Mouse (Mus musculus) G1E (cell line): ENCODE data around the gene Lyg2. TPM values are rescaled to one million over a fixed set of nuclear protein-coding genes. Genes with fewer than 3 reads are reported as not detected.

ENCODE experiments used
- ATAC-seq: 2 replicates; pipeline ENCODE4 v1.8.0; 2016; ENCODE audit warnings: mild to moderate bottlenecking; ENCODE audit not compliant: insufficient number of reproducible peaks, poor library complexity, low FRiP score, severe bottlenecking; ENCODE audit errors: extremely low read depth
- DNase-seq: peaks from one replicate; pipeline ENCODE4 v3.0.0; 2012; ENCODE audit warnings: low spot score
- H3K27me3 ChIP-seq: 2 replicates; pipeline ENCODE4 v1.6.1; 2012; ENCODE audit warnings: mild to moderate bottlenecking, low read length, inconsistent platforms; ENCODE audit not compliant: insufficient read depth
- H3K36me3 ChIP-seq: replicated peaks from 2 replicates; pipeline ENCODE3; 2012; ENCODE audit warnings: mild to moderate bottlenecking, inconsistent platforms
- H3K4me1 ChIP-seq: 2 replicates; pipeline ENCODE4 v1.6.1; 2012; ENCODE audit warnings: low read depth, low read length, inconsistent platforms, mixed read lengths; ENCODE audit not compliant: insufficient read depth
- H3K4me3 ChIP-seq: 2 replicates; pipeline ENCODE4 v1.5.1; 2012; ENCODE audit warnings: low read depth, mild to moderate bottlenecking, inconsistent platforms, low read length, moderate library complexity, mixed read lengths
- H3K9me3 ChIP-seq: replicated peaks from 2 replicates; pipeline ENCODE4 v1.6.1; 2012; ENCODE audit warnings: inconsistent platforms
- CTCF ChIP-seq: IDR thresholded peaks from 2 replicates; pipeline ENCODE4 v1.5.1; 2012; ENCODE audit warnings: low read depth, low read length, inconsistent platforms, mixed read lengths
- GATA1 ChIP-seq: IDR thresholded peaks from 2 replicates; pipeline ENCODE4 v1.6.1; 2012; ENCODE audit warnings: borderline replicate concordance, low read length, inconsistent platforms, mixed read lengths
- GATA2 ChIP-seq: IDR thresholded peaks from 2 replicates; pipeline ENCODE4 v1.6.1; 2012; ENCODE audit warnings: low read depth, low read length, inconsistent platforms, borderline replicate concordance
- POLR2AphosphoS5 ChIP-seq: IDR thresholded peaks from 2 replicates; pipeline ENCODE4 v1.6.1; 2012; ENCODE audit warnings: low read depth, low read length, inconsistent platforms; ENCODE audit not compliant: insufficient replicate concordance
- TAL1 ChIP-seq: conservative IDR thresholded peaks from 2 replicates; pipeline ENCODE4 v1.6.1; 2012; ENCODE audit warnings: low read depth, low read length, inconsistent platforms, mixed read lengths
- polyA plus RNA-seq: library from polyadenylated mRNA; stranded (reverse); fragments of >175 nt; gene quantifications from 2 replicates; pipeline ENCODE4 v1.2.3, GENCODE M21; 2012
- total RNA-seq, 2 experiments: library from RNA; stranded (forward) in 1 of 2; stranded (reverse) in 1 of 2; fragments of 200-1000 nt in 1 of 2; fragments of >200 nt in 1 of 2; fragmentation: Nextera tagmentation in 1 of 2; gene quantifications; 2 replicates each; pipeline ENCODE4 v1.2.3; 2014 to 2017

Gene Lyg2
- total and polyA plus RNA-seq, 3 experiments, result 0.05 TPM; not detected in 2

DNA sequence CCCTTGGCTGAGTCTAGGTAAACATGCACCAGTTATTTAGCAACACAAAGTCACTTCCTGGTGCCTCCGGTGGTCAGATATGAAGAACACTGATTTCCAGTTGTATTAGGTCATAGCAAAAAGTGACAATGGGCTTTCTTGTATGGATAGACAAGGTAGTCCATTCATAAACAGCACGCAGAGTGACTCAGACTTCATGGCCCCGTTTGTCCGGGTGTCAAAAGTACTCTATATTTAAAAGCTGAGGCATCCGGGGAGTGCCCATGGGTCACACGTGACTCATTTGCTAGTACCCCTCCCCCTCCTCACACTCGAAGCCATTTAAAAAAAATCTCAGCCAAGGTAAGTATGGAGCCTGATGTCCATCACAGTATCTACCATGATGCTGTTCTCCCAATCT is 38.5 kb upstream of the Lyg2 start:
- DNase-seq (no peak), ATAC-seq (no peak)
- H3K36me3 ChIP-seq, result no peaks in the 10 kb centered on the region
- no peaks in the 10 kb centered on the region for H3K4me1 ChIP-seq
- peaks cover 31% of the 10 kb centered on the region for H3K27me3 ChIP-seq
- H3K9me3 ChIP-seq, result no peaks in the 10 kb centered on the region
- no peak overlapping the region for H3K4me3 ChIP-seq
- TF ChIP-seq POLR2AphosphoS5 (no peak), CTCF (no peak), GATA2 (no peak)

GRCm38 (mm10) chr1:37948906-37949305 is 32.6 kb upstream of the Lyg2 start:
- Histone ChIP-seq H3K36me3 (no peaks in the 10 kb centered on the region), H3K4me3 (no peak overlapping the region), H3K9me3 (no peaks in the 10 kb centered on the region), H3K27me3 (peaks cover 15% of the 10 kb centered on the region), H3K4me1 (no peaks in the 10 kb centered on the region)
- no peak for ATAC-seq
- no peak for TF ChIP-seq GATA2
- TF ChIP-seq GATA1, result no peak
- TF ChIP-seq POLR2AphosphoS5, result no peak
- TF ChIP-seq CTCF, result no peak
- TF ChIP-seq TAL1, result no peak
- DNase-seq, result no peak

DNA sequence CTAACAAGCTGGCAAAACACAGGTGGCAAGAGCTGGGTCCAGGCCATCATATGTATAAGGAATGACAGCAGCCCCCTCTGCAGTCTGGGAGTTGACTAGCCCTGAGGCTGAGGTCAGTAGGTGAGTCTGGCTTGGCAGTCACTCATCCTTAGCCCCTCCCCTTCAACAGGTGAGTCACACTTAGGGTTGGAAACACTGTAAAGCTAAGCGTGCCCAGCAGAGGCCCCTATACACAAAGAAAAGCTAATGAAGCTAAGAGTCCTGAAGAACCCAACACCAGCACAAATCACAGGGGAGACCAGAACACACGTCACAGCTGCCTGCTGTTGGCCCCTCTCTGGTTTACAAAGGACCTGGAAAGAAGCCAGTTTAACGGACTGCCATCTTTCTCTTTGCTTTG is 15.5 kb upstream of the Lyg2 start:
- ATAC-seq, result no peak
- H3K27me3 ChIP-seq, result peaks cover 14% of the 10 kb centered on the region
- no peak for TF ChIP-seq GATA1
- no peak for DNase-seq
- no peak overlapping the region for H3K4me3 ChIP-seq
- 0 out of 2 replicates have a peak, but pooled peaks cover 3% of the 10 kb centered on the region for H3K9me3 ChIP-seq
- no peaks in the 10 kb centered on the region for H3K36me3 ChIP-seq
- H3K4me1 ChIP-seq, result no peaks in the 10 kb centered on the region

GRCm38 (mm10) chr1:37925971-37926370 is 9.7 kb upstream of the Lyg2 start:
- TF ChIP-seq POLR2AphosphoS5, result no peak
- no peak for ATAC-seq
- Histone ChIP-seq H3K4me3 (no peak overlapping the region), H3K36me3 (no peaks in the 10 kb centered on the region), H3K9me3 (no peaks in the 10 kb centered on the region), H3K4me1 (no peaks in the 10 kb centered on the region; the same call in 1 of the 2 replicates), H3K27me3 (peaks cover 24% of the 10 kb centered on the region)
- no peak for DNase-seq

DNA sequence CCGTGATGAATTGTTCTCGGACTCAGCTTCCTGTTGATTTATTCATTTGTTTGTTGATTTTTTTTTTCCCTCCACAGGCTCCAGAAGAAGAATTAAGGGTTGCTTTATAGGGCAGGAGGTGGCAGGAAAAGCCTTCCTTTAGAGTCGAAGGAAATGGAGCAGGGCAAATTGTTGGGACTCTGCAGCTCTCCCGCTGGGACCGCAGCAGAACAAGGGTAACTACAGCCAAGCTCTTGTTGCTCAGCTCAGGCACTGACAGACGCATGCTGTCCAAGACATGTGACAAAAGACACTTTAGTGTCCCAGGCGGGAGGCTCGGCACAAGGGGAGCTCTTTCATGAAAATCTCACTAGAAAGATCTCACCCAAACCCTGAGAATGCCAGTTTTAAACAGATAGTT is 6.2 kb upstream of the Lyg2 start:
- Histone ChIP-seq H3K36me3 (no peaks in the 10 kb centered on the region), H3K9me3 (no peaks in the 10 kb centered on the region), H3K4me1 (no peaks in the 10 kb centered on the region; the same call in 1 of the 2 replicates), H3K4me3 (no peak overlapping the region), H3K27me3 (peaks cover 32% of the 10 kb centered on the region)
- ATAC-seq (no peak), DNase-seq (no peak)
- TF ChIP-seq TAL1 (no peak), GATA2 (no peak), GATA1 (no peak), POLR2AphosphoS5 (no peak), CTCF (no peak)

DNA sequence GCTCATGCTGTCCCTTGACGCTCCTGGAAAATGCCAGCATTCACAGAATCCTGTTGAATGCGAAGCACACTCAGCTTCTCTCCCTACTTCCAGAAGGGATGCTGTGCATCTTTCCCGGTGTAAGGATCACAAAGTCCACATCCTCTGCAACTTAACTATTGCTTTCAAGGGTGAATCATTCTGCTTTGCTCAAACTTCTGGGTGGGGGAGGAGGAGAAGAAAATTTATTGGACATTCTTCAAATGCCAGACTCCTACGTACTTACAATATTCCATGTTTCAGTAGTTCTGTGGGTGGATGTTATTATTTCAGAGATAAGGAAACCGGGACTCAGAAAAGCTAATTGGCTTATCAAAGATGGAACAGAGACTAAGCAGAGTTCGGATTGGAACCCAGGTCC is 1.8 kb upstream of the Lyg2 start:
- H3K4me3 ChIP-seq, result no peak overlapping the region
- no peak for DNase-seq
- TF ChIP-seq CTCF, result no peak
- no peak for TF ChIP-seq GATA1
- no peak for TF ChIP-seq TAL1
- no peak for TF ChIP-seq POLR2AphosphoS5
- no peak for TF ChIP-seq GATA2
- H3K36me3 ChIP-seq, result no peaks in the 10 kb centered on the region
- no peaks in the 10 kb centered on the region for H3K9me3 ChIP-seq
- ATAC-seq, result no peak
- peaks cover 43% of the 10 kb centered on the region for H3K27me3 ChIP-seq
- H3K4me1 ChIP-seq, result no peaks in the 10 kb centered on the region

DNA sequence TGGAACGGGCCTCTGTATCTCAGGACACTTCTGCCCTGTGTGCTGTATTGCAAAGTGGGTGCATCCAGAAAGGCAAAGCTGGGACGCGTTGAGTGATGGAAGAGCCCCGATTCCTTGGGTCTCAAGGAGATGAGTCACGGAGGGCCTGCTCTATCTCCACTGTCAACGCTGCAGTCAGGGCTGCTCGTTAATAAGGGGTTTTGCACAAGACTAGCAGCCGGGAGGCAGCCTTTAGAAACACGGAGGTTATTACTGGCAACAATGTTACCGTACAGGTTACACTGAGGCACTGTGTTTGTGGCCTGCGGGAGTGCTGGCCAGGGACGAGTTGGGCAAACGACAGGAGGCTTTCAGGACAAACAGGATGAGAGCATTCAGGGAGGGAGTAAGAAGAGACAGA is 1.4 kb upstream of the Lyg2 start:
- ATAC-seq (no peak), DNase-seq (no peak)
- no peaks in the 10 kb centered on the region for H3K9me3 ChIP-seq
- H3K36me3 ChIP-seq, result no peaks in the 10 kb centered on the region
- H3K4me3 ChIP-seq, result no peak overlapping the region
- H3K27me3 ChIP-seq, result peaks cover 42% of the 10 kb centered on the region
- TF ChIP-seq GATA1, result no peak
- TF ChIP-seq GATA2, result no peak
- TF ChIP-seq TAL1, result no peak
- TF ChIP-seq POLR2AphosphoS5, result no peak
- TF ChIP-seq CTCF, result no peak
- no peaks in the 10 kb centered on the region for H3K4me1 ChIP-seq
